20 mouse cellular contexts compared by ENCODE assay signal in the genomic region with DNA sequence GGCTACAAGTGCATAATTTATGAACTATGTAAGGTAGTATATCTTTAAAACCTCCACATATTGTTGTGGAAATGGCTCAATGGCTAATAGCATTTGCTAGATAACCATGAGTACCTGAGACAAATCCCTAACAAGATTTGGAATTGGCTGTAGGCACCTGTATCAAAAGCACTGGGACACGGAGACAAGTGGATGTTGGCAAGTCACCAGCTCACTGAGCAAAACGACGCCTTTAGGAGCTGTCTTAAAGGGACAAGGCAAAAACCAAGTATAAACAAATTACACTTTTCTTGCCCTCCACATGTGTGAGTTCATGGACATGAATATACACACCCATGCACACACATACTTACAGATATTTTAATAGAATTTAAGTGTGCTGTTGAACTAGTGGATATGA.
"Had no signal": no experiment of that assay in that cellular context is flagged by ENCODE, and none has a peak within 500 bp of the region (broad histone marks: within the 10 kb centered on the region; RNA-seq: fewer than 3 reads in every experiment).

No protein-coding gene starts in this region.

- H3K9me3 ChIP-seq: neural tube, embryonic 15.5 days had no signal

- H3K4me2 ChIP-seq: liver, embryonic 11.5 days; lung, embryonic 14.5 days; midbrain, embryonic 11.5 days; neural tube, embryonic 12.5 days; neural tube, embryonic 15.5 days had no signal

- H3K27me3 ChIP-seq: neural tube, embryonic 12.5 days; neural tube, embryonic 15.5 days had no signal

- ATAC-seq: liver, postnatal 0 days; lung, postnatal 0 days had no signal

- H3K9ac ChIP-seq: liver, embryonic 14.5 days; liver, postnatal 0 days; lung, embryonic 14.5 days; neural tube, embryonic 12.5 days; neural tube, embryonic 15.5 days had no signal

- H3K4me3 ChIP-seq: neural tube, embryonic 12.5 days; neural tube, embryonic 15.5 days had no signal

- DNase-seq: kidney, adult 9 months; kidney, postnatal 14 days; kidney, postnatal 4 days; liver, postnatal 0 days; lung, embryonic 14.5 days; midbrain, embryonic 14.5 days; right cerebral cortex, adult 18-20 months; right cerebral cortex, postnatal 14 days; right cerebral cortex, postnatal 4 days; thymus, adult 2 months; thymus, postnatal 14 days; thymus, postnatal 4 days had no signal

- H3K27ac ChIP-seq: liver, embryonic 14.5 days; macrophage; neural tube, embryonic 12.5 days; neural tube, embryonic 15.5 days; stomach, postnatal 0 days had no signal

- H3K4me1 ChIP-seq: neural tube, embryonic 12.5 days; neural tube, embryonic 15.5 days had no signal

- H3K36me3 ChIP-seq: neural tube, embryonic 12.5 days; neural tube, embryonic 15.5 days had no signal
